Mouse (Mus musculus) midbrain, postnatal 0 days (tissue): ENCODE results near the gene Ubp1. TPM values are rescaled to one million over a fixed set of nuclear protein-coding genes. Genes with fewer than 3 reads are reported as not detected.

Source experiments
- ATAC-seq: fragments of 200-750 bp; cut with Nextera tagmentation; 2 replicates; pipeline ENCODE4 v1.8.0; 2017; ENCODE audit warnings: moderate number of reproducible peaks, mild to moderate bottlenecking, moderate TSS enrichment, moderate library complexity; ENCODE audit not compliant: low FRiP score
- DNase-seq: peaks from one replicate; pipeline ENCODE4 v3.0.0-alpha.2; 2015; ENCODE audit warnings: low spot score
- H3K27ac ChIP-seq: fragments of 300-500 bp; sonication (generic); 2 replicates; pipeline ENCODE4 v1.5.1; 2014; ENCODE audit warnings: low read depth, mild to moderate bottlenecking, low read length, mixed read lengths
- H3K27me3 ChIP-seq: fragments of 300-500 bp; sonication (generic); 2 replicates; pipeline ENCODE4 v1.6.1; 2014; ENCODE audit warnings: low read length, control low read depth, mixed read lengths; ENCODE audit not compliant: insufficient read depth
- H3K36me3 ChIP-seq: fragments of 300-500 bp; sonication (generic); 2 replicates; pipeline ENCODE4 v1.6.1; 2014; ENCODE audit warnings: low read length, control low read depth, mixed read lengths; ENCODE audit not compliant: insufficient read depth
- H3K4me1 ChIP-seq: fragments of 300-500 bp; sonication (generic); 2 replicates; pipeline ENCODE4 v1.6.1; 2014; ENCODE audit warnings: mild to moderate bottlenecking, control low read depth, antibody characterized with exemption, low read length, mixed read lengths; ENCODE audit not compliant: insufficient read depth
- H3K4me2 ChIP-seq: fragments of 300-500 bp; sonication (generic); 2 replicates; pipeline ENCODE4 v1.6.1; 2014; ENCODE audit warnings: low read depth, mild to moderate bottlenecking, low read length, mixed read lengths; ENCODE audit not compliant: poor library complexity, severe bottlenecking
- H3K4me3 ChIP-seq: fragments of 300-500 bp; sonication (generic); 2 replicates; pipeline ENCODE4 v1.5.1; 2014; ENCODE audit warnings: low read depth, mild to moderate bottlenecking, low read length, moderate library complexity
- H3K9ac ChIP-seq: fragments of 300-500 bp; sonication (generic); replicated peaks from 2 replicates; pipeline ENCODE4 v1.6.1; 2014; ENCODE audit warnings: mild to moderate bottlenecking, low read length, moderate library complexity, mixed read lengths; ENCODE audit not compliant: poor library complexity, severe bottlenecking
- H3K9me3 ChIP-seq: fragments of 300-500 bp; sonication (generic); 2 replicates; pipeline ENCODE4 v1.6.1; 2016; ENCODE audit warnings: low read length, control low read depth
- CTCF ChIP-seq: IDR thresholded peaks from 2 replicates; pipeline ENCODE4 v1.5.1; 2016; ENCODE audit warnings: antibody characterized with exemption, mild to moderate bottlenecking
- WGBS: fragments of 180-500 bp; shearing (Covaris S2); extraction: QIAGEN DNeasy Blood & Tissue Kit; methylation state at CpG from one replicate; pipeline ENCODE4 v1.1.7; 2014; 5-methylcytosine and 5-hydroxymethylcytosine counted together
- polyA plus RNA-seq: library from polyadenylated mRNA; unstranded; fragments of >200 nt; fragmentation: Nextera tagmentation; extraction: Ambion mirVana; gene quantifications from 2 replicates; pipeline ENCODE4 v1.2.1, GENCODE M21; 2015
- total RNA-seq: library from RNA; depleted of rRNA; stranded (reverse); fragments of >200 nt; gene quantifications from 2 replicates; pipeline ENCODE4 v1.2.3, GENCODE M21; 2014

Ubp1 gene
- total and polyA plus RNA-seq, 2 experiments from 2014 or later, result 19.2 to 68.4 TPM

DNA sequence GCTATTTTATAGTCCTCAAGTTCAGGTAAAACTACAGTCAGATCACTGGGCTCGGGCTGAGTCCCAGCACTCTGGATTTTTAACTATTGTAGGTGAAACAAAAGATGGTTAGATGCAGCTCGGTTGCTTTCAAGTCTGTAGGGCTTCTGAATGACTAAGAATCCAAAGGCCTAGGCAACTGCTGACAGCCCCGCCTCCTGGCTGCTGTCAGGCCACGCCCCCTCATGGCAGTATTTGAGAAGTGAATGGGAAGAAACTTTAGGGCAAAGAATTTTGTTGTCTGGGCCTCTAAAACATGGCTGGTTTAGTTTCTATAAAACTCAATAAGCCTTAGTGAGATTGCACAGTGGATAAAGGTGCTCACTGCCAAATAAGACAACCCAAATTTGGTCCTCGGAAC lies 78.8 kb downstream of the Ubp1 start:
- Histone ChIP-seq H3K9ac (no peak overlapping the region), H3K9me3 (no peaks in the 10 kb centered on the region), H3K4me1 (no peaks in the 10 kb centered on the region), H3K27me3 (no peaks in the 10 kb centered on the region), H3K27ac (no peak overlapping the region), H3K36me3 (no peaks in the 10 kb centered on the region), H3K4me2 (no peak overlapping the region), H3K4me3 (no peak overlapping the region)
- DNase-seq (no peak), ATAC-seq (no peak)
- WGBS, result 42% methylated on average over 5 of the region's 5 CpGs
- no peak for TF ChIP-seq CTCF

- H3K9ac ChIP-seq, result no peak overlapping the region
- H3K36me3 ChIP-seq, result no peaks in the 10 kb centered on the region
- no peak for DNase-seq
- no peak overlapping the region for H3K4me3 ChIP-seq
- no peak overlapping the region for H3K27ac ChIP-seq
- 72% methylated on average over 18 of the region's 18 CpGs for WGBS
- ATAC-seq, result no peak
- no peaks in the 10 kb centered on the region for H3K27me3 ChIP-seq
- TF ChIP-seq CTCF, result no peak
- H3K4me1 ChIP-seq, result no peaks in the 10 kb centered on the region
- H3K9me3 ChIP-seq, result no peaks in the 10 kb centered on the region
- H3K4me2 ChIP-seq, result no peak overlapping the region
These were observed 80.5 kb downstream of the Ubp1 start for GRCm38 (mm10) chr9:114011203-114011602.

DNA sequence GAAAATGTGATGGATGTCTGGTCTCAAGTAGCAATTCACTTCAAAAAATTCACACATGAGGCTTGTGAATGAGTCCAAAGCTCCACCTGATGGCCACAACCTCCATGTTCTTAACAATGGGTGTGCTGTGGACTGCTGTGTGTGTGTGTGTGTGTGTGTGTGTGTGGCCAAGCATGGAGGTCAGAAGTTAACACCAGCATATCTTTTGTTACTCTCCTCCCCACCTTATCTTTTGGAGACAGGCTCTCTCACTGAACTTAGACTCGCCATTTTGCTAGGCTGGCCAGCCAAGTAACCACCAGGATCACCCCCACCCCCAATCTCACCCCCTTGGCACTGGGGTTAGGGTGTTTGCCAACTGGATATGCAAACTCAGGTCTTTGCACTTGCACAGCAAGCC lies 83.3 kb downstream of the Ubp1 start:
- ATAC-seq (no peak), DNase-seq (no peak)
- Histone ChIP-seq H3K4me3 (no peak overlapping the region), H3K4me1 (no peaks in the 10 kb centered on the region), H3K27ac (no peak overlapping the region), H3K36me3 (no peaks in the 10 kb centered on the region), H3K4me2 (no peak overlapping the region), H3K9me3 (no peaks in the 10 kb centered on the region), H3K27me3 (no peaks in the 10 kb centered on the region), H3K9ac (no peak overlapping the region)
- WGBS, result 100% methylated on average over 1 of the region's 1 CpGs
- no peak for TF ChIP-seq CTCF

- H3K4me1 ChIP-seq, result no peaks in the 10 kb centered on the region
- WGBS, result 90% methylated on average over 4 of the region's 4 CpGs
- H3K27me3 ChIP-seq, result no peaks in the 10 kb centered on the region
- no peak for ATAC-seq
- H3K9ac ChIP-seq, result no peak overlapping the region
- H3K27ac ChIP-seq, result no peak overlapping the region
- H3K9me3 ChIP-seq, result no peaks in the 10 kb centered on the region
- H3K36me3 ChIP-seq, result no peaks in the 10 kb centered on the region
- H3K4me2 ChIP-seq, result no peak overlapping the region
- peak; percentile 37 for TF ChIP-seq CTCF
- no peak overlapping the region for H3K4me3 ChIP-seq
- no peak for DNase-seq
These were observed 85.0 kb downstream of the Ubp1 start for GRCm38 (mm10) chr9:114015724-114016123.

DNA sequence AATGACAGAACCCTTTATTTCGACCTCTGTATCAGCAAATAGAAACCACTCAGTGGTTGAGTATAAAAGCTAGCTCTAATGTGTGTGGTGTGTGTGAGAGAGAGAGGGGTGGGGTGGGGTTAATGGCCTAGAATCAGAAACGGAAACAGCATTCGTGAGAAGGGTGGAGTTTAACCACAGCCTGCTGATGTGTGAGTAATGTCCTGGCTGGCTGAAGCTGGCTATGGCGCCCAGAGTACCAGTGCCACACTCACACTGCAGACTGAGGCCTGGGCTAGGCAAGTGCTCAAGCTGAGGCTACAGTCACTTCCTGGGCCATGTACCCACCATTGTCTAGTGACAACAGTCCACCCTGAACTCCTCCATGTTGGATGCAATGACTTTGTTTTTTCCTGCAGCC lies 85.7 kb downstream of the Ubp1 start:
- Histone ChIP-seq H3K27ac (no peak overlapping the region), H3K4me3 (no peak overlapping the region), H3K27me3 (no peaks in the 10 kb centered on the region), H3K4me2 (no peak overlapping the region), H3K9me3 (no peaks in the 10 kb centered on the region), H3K4me1 (no peaks in the 10 kb centered on the region), H3K36me3 (no peaks in the 10 kb centered on the region), H3K9ac (no peak overlapping the region)
- no peak for DNase-seq
- WGBS, result 80% methylated on average over 4 of the region's 4 CpGs
- no peak for ATAC-seq
- TF ChIP-seq CTCF, result no peak

DNA sequence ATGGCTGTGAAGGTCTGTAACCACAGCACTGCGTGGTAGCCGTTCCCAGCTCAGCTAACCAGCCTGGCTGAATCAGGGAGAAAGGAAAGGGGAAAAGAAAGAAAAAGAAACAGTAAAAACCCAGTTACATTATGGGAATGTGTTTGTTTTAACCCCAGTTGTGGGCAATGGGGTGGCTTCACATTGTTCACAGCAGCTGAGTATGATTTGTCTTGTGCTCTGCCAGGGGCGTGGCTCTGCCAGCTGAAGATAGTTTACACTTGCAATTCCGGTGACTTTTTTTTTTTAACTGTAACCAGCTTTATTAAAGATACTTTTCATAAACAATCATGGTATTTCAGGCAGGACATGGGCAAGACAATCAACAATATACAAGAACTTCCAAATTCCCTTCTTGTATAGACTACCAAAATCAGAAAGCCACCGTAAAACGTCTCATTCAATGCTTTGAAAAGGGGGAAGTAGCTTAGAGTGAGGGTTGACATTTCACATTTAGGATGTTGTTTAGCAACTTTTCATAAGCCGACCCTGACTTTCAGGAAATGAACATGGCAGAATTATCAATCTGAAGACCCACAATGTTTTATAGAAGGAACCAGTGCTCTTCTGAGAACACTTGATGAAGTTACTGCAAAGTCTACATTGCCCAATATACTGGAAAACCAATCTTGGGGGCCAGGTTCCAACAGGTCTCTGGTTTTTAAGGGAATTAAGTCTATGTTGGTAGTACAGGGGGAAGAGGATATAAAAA lies 88.5 kb downstream of the Ubp1 start:
- 93% methylated on average over 7 of the region's 7 CpGs for WGBS
- no peak for DNase-seq
- no peak overlapping the region for H3K4me3 ChIP-seq
- H3K9ac ChIP-seq, result no peak overlapping the region
- H3K27me3 ChIP-seq, result no peaks in the 10 kb centered on the region
- ATAC-seq, result no peak
- H3K4me1 ChIP-seq, result no peaks in the 10 kb centered on the region
- H3K4me2 ChIP-seq, result no peak overlapping the region
- H3K9me3 ChIP-seq, result no peaks in the 10 kb centered on the region
- H3K27ac ChIP-seq, result no peak overlapping the region
- no peaks in the 10 kb centered on the region for H3K36me3 ChIP-seq
- no peak for TF ChIP-seq CTCF
